Mouse (Mus musculus) liver, embryonic 13.5 days (tissue): ENCODE measurements around the gene Susd3. TPM values are rescaled to one million over a fixed set of nuclear protein-coding genes. Genes with fewer than 3 reads are reported as not detected.

Experiments used
- ATAC-seq: fragments of 200-750 bp; cut with Nextera tagmentation; 2 replicates; pipeline ENCODE4 v1.8.0; 2017; ENCODE audit warnings: low read depth, mild to moderate bottlenecking, moderate number of reproducible peaks, moderate library complexity
- DNase-seq: peaks from one replicate; pipeline ENCODE4 v3.0.0; 2022
- H3K27ac ChIP-seq: fragments of 300-500 bp; sonication (generic); 2 replicates; pipeline ENCODE4 v1.5.1; 2015; ENCODE audit warnings: moderate library complexity, mild to moderate bottlenecking, inconsistent platforms
- H3K27me3 ChIP-seq: fragments of 300-500 bp; sonication (generic); 2 replicates; pipeline ENCODE4 v1.6.1; 2015; ENCODE audit warnings: mild to moderate bottlenecking, inconsistent platforms
- H3K36me3 ChIP-seq: fragments of 300-500 bp; sonication (generic); 2 replicates; pipeline ENCODE4 v1.6.1; 2015; ENCODE audit warnings: mild to moderate bottlenecking, inconsistent platforms
- H3K4me1 ChIP-seq: fragments of 300-500 bp; sonication (generic); replicated peaks from 2 replicates; pipeline ENCODE4 v1.6.1; 2015; ENCODE audit warnings: inconsistent platforms
- H3K4me2 ChIP-seq: fragments of 300-500 bp; sonication (generic); 2 replicates; pipeline ENCODE4 v1.6.1; 2015; ENCODE audit warnings: inconsistent platforms, mild to moderate bottlenecking, moderate library complexity
- H3K4me3 ChIP-seq: fragments of 300-500 bp; sonication (generic); replicated peaks from 2 replicates; pipeline ENCODE4 v1.5.1; 2015; ENCODE audit warnings: mild to moderate bottlenecking, inconsistent platforms
- H3K9ac ChIP-seq: fragments of 300-500 bp; sonication (generic); 2 replicates; pipeline ENCODE4 v1.6.1; 2015; ENCODE audit warnings: mild to moderate bottlenecking, inconsistent platforms
- H3K9me3 ChIP-seq: fragments of 300-500 bp; sonication (generic); replicated peaks from 2 replicates; pipeline ENCODE4 v1.6.1; 2016; ENCODE audit warnings: inconsistent platforms
- WGBS: fragments of 180-500 bp; shearing (Covaris S2); methylation state at CpG from one replicate; pipeline ENCODE4 v1.1.7; 2015; ENCODE audit not compliant: insufficient replicate concordance; 5-methylcytosine and 5-hydroxymethylcytosine counted together
- polyA plus RNA-seq: library from polyadenylated mRNA; unstranded; fragments of >200 nt; fragmentation: Nextera tagmentation; extraction: Ambion mirVana; gene quantifications from 2 replicates; pipeline ENCODE4 v1.2.1, GENCODE M21; 2015

The Susd3 gene
- polyA plus RNA-seq, 1 experiment from 2014 or later = 1.7 TPM

GRCm38 (mm10) chr13:49181411-49181984 is 67.0 kb downstream of the Susd3 start:
- no peak overlapping the region for H3K4me2 ChIP-seq
- WGBS = 82% methylated on average over 3 of the region's 3 CpGs
- H3K4me3 ChIP-seq = no peak overlapping the region
- H3K27me3 ChIP-seq = no peaks in the 10 kb centered on the region
- DNase-seq = no peak
- H3K27ac ChIP-seq = no peak overlapping the region
- H3K9ac ChIP-seq = peak overlapping the region; percentile 1; the same call in 1 of the 2 replicates
- peaks cover 16% of the 10 kb centered on the region for H3K4me1 ChIP-seq
- no peaks in the 10 kb centered on the region for H3K9me3 ChIP-seq
- ATAC-seq = no peak
- no peaks in the 10 kb centered on the region for H3K36me3 ChIP-seq

- H3K9me3 ChIP-seq = no peaks in the 10 kb centered on the region
- no peak overlapping the region for H3K4me2 ChIP-seq
- H3K27ac ChIP-seq = no peak overlapping the region
- 8% methylated on average over 1 of the region's 1 CpGs for WGBS
- H3K27me3 ChIP-seq = no peaks in the 10 kb centered on the region
- no peak overlapping the region for H3K9ac ChIP-seq
- no peak overlapping the region for H3K4me3 ChIP-seq
- no peaks in the 10 kb centered on the region for H3K36me3 ChIP-seq
- ATAC-seq (no peak), DNase-seq (no peak)
- H3K4me1 ChIP-seq = peaks cover 13% of the 10 kb centered on the region
These were observed 67.8 kb downstream of the Susd3 start for GRCm38 (mm10) chr13:49180691-49181090.

Other genes starting within 250 kb of the Susd3 start
- gene Wnk2, start 100.7 kb downstream of the Susd3 start, polyA plus RNA-seq = 0.03 and 0.09 TPM in 2 replicates
- gene Ninj1, start 61.2 kb downstream of the Susd3 start, polyA plus RNA-seq = 39.7 and 40.0 TPM in 2 replicates
- 11.9 and 13.2 TPM in 2 replicates for gene Card19, start 32.7 kb downstream of the Susd3 start, polyA plus RNA-seq
- gene Fgd3, start 71.6 kb upstream of the Susd3 start, polyA plus RNA-seq = 0.37 and 0.39 TPM in 2 replicates
- gene Bicd2, start 92.9 kb upstream of the Susd3 start, polyA plus RNA-seq = 9.0 and 10.5 TPM in 2 replicates
- 10.1 and 11.7 TPM in 2 replicates for gene Ippk, start 172.5 kb upstream of the Susd3 start, polyA plus RNA-seq
- gene Tes3-ps, start 244.6 kb upstream of the Susd3 start, polyA plus RNA-seq = 1.0 TPM in 2 replicates